Mouse (Mus musculus): Measurements from ENCODE around the gene Dnah3.

DNA sequence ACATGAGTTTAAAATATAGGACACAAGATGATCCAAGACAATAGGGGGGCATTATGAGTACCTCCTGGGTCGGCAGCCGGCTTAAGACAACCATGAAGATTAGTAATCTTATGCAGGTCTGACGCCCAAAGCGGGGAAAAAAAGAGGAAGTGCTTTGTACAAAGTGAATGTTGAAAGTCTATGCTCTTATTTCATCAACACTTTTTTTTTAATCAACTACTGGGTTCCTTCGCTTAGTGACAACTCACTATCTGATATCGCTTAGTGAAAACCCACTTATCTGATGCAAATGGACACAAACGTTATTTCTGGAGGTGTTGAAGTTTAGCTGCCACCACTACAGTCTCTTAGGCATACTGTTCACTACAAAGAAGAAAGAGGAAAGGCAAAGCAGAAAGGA, 117.5 kb downstream of the Dnah3 start:
- no peak for TF ChIP-seq CTCF (IDR thresholded peaks at IDR 0.05; ENCODE audit: control insufficient read depth, insufficient read depth, low read length)
- no peak for TF ChIP-seq POLR2A (IDR thresholded peaks at IDR 0.05; ENCODE audit: borderline replicate concordance, control insufficient read depth, low read depth, low read length)
